Mouse (Mus musculus) MEL (cell line): ENCODE measurements around the gene Ears2. TPM values are rescaled to one million over a fixed set of nuclear protein-coding genes. Genes with fewer than 3 reads are reported as not detected.

Experiments
- DNase-seq: peaks from one replicate; pipeline ENCODE4 v3.0.0; 2011; ENCODE audit warnings: low read depth, low spot score
- H3K27ac ChIP-seq: 2 replicates; pipeline ENCODE4 v1.5.1; 2012; ENCODE audit warnings: low read depth, mild to moderate bottlenecking, control low read depth, low read length, moderate library complexity; ENCODE audit not compliant: control insufficient read depth
- H3K27me3 ChIP-seq, 2 experiments: fragments of 150-350 bp in 1 of 2; sonication (generic) in 1 of 2; 2 replicates each; pipeline ENCODE4 v1.6.1; 2012; ENCODE audit warnings: low read length in 2 of 2, mild to moderate bottlenecking in 2 of 2, improper control_type of control experiment in 1 of 2, moderate library complexity in 1 of 2; ENCODE audit not compliant: insufficient read depth in 2 of 2, control insufficient read depth in 1 of 2
- H3K36me3 ChIP-seq, 2 experiments: 2 replicates each; pipeline ENCODE4 v1.6.1; 2012 to 2014; ENCODE audit warnings: low read length in 2 of 2, improper control_type of control experiment in 1 of 2, inconsistent platforms in 1 of 2, mild to moderate bottlenecking in 1 of 2; ENCODE audit not compliant: insufficient read depth in 2 of 2, control insufficient read depth in 1 of 2
- H3K4me1 ChIP-seq, 2 experiments: fragments of 150-350 bp in 1 of 2; sonication (generic) in 1 of 2; 2 replicates each; pipeline ENCODE4 v1.6.1; 2012; ENCODE audit warnings: low read length in 2 of 2, improper control_type of control experiment in 1 of 2, mild to moderate bottlenecking in 1 of 2; ENCODE audit not compliant: insufficient read depth in 2 of 2, control insufficient read depth in 1 of 2
- H3K4me3 ChIP-seq, 2 experiments: fragments of 150-350 bp in 1 of 2; sonication (generic) in 1 of 2; 2 replicates each; pipeline ENCODE4 v1.5.1; 2012; ENCODE audit warnings: low read depth in 2 of 2, low read length in 2 of 2, mild to moderate bottlenecking in 2 of 2, moderate library complexity in 2 of 2, control low read depth in 1 of 2, improper control_type of control experiment in 1 of 2; ENCODE audit not compliant: control insufficient read depth in 1 of 2, insufficient read depth in 1 of 2
- H3K79me2 ChIP-seq: 2 replicates; pipeline ENCODE4 v1.6.1; 2012; ENCODE audit warnings: mild to moderate bottlenecking, low read length, moderate library complexity; ENCODE audit not compliant: control insufficient read depth, poor library complexity, insufficient read depth
- H3K9ac ChIP-seq: 2 replicates; pipeline ENCODE4 v1.6.1; 2012; ENCODE audit warnings: low read depth, mild to moderate bottlenecking, control low read depth, low read length, moderate library complexity; ENCODE audit not compliant: control insufficient read depth, poor library complexity, severe bottlenecking
- H3K9me3 ChIP-seq: fragments of 150-350 bp; sonication (generic); replicated peaks from 2 replicates; pipeline ENCODE4 v1.6.1; 2012; ENCODE audit warnings: mild to moderate bottlenecking, low read length, improper control_type of control experiment, moderate library complexity; ENCODE audit not compliant: insufficient read depth
- BHLHE40 ChIP-seq: IDR thresholded peaks from 2 replicates; pipeline ENCODE4 v1.6.1; 2012; ENCODE audit warnings: low read depth, mild to moderate bottlenecking, inconsistent platforms, low read length, improper control_type of control experiment, borderline replicate concordance
- CHD2 ChIP-seq: IDR thresholded peaks from 2 replicates; pipeline ENCODE4 v1.6.1; 2011; ENCODE audit warnings: low read length, improper control_type of control experiment
- CTCF ChIP-seq, 3 experiments: IDR thresholded peaks in 2 of 3; conservative IDR thresholded peaks in 1 of 3; 2 replicates each; pipeline ENCODE4 v1.5.1; 2011 to 2012; ENCODE audit warnings: low read length in 3 of 3, low read depth in 2 of 3, mild to moderate bottlenecking in 2 of 3, improper control_type of control experiment in 1 of 3, inconsistent platforms in 1 of 3, mixed read lengths in 1 of 3, moderate library complexity in 1 of 3; ENCODE audit not compliant: control insufficient read depth in 1 of 3, insufficient read depth in 1 of 3, poor library complexity in 1 of 3, severe bottlenecking in 1 of 3
- E2F4 ChIP-seq: IDR thresholded peaks from 2 replicates; pipeline ENCODE4 v1.6.1; 2011; ENCODE audit warnings: low read depth, low read length, improper control_type of control experiment, borderline replicate concordance
- ELF1 ChIP-seq: IDR thresholded peaks from 2 replicates; pipeline ENCODE4 v1.6.1; 2014; ENCODE audit warnings: low read depth, mild to moderate bottlenecking, inconsistent platforms, low read length, improper control_type of control experiment, moderate library complexity
- ETS1 ChIP-seq: IDR thresholded peaks from 2 replicates; pipeline ENCODE4 v1.6.1; 2012; ENCODE audit warnings: low read depth, mild to moderate bottlenecking, inconsistent platforms, low read length, improper control_type of control experiment, moderate library complexity
- GABPA ChIP-seq: IDR thresholded peaks from 2 replicates; pipeline ENCODE4 v1.6.1; 2012; ENCODE audit warnings: low read depth, mild to moderate bottlenecking, inconsistent platforms, low read length, improper control_type of control experiment, moderate library complexity
- HCFC1 ChIP-seq: IDR thresholded peaks from 2 replicates; pipeline ENCODE4 v1.6.1; 2012; ENCODE audit warnings: low read depth, mild to moderate bottlenecking, inconsistent platforms, low read length, improper control_type of control experiment, moderate library complexity
- JUND ChIP-seq: IDR thresholded peaks from 2 replicates; pipeline ENCODE4 v1.6.1; 2011; ENCODE audit warnings: low read depth, mild to moderate bottlenecking, improper control_type of control experiment, low read length
- MAFK ChIP-seq: IDR thresholded peaks from 2 replicates; pipeline ENCODE4 v1.6.1; 2011; ENCODE audit warnings: low read depth, mild to moderate bottlenecking, low read length, improper control_type of control experiment, borderline replicate concordance
- MAX ChIP-seq: IDR thresholded peaks from 2 replicates; pipeline ENCODE4 v1.6.1; 2011; ENCODE audit warnings: low read length, improper control_type of control experiment
- MAZ ChIP-seq: IDR thresholded peaks from 2 replicates; pipeline ENCODE4 v1.6.1; 2012; ENCODE audit warnings: low read depth, mild to moderate bottlenecking, inconsistent platforms, low read length, improper control_type of control experiment
- MEF2A ChIP-seq: IDR thresholded peaks from 2 replicates; pipeline ENCODE4 v1.6.1; 2014; ENCODE audit warnings: low read depth, mild to moderate bottlenecking, inconsistent platforms, low read length, improper control_type of control experiment; ENCODE audit not compliant: poor library complexity, insufficient replicate concordance, severe bottlenecking; ENCODE audit errors: extremely low read depth
- MXI1 ChIP-seq: IDR thresholded peaks from 2 replicates; pipeline ENCODE4 v1.6.1; 2011; ENCODE audit warnings: mild to moderate bottlenecking, low read depth, low read length, improper control_type of control experiment
- MYB ChIP-seq: IDR thresholded peaks from 2 replicates; pipeline ENCODE4 v1.6.1; 2011; ENCODE audit warnings: mild to moderate bottlenecking, low read depth, low read length, improper control_type of control experiment
- MYC ChIP-seq: IDR thresholded peaks from 2 replicates; pipeline ENCODE4 v1.6.1; 2011; ENCODE audit warnings: low read depth, mild to moderate bottlenecking, low read length, improper control_type of control experiment, moderate library complexity
- NELFE ChIP-seq: IDR thresholded peaks from 2 replicates; pipeline ENCODE4 v1.6.1; 2011; ENCODE audit warnings: low read depth, low read length, improper control_type of control experiment
- NRF1 ChIP-seq: IDR thresholded peaks from 2 replicates; pipeline ENCODE4 v1.6.1; 2014; ENCODE audit warnings: low read depth, mild to moderate bottlenecking, inconsistent platforms, low read length, improper control_type of control experiment, moderate library complexity; ENCODE audit not compliant: poor library complexity, insufficient read depth, severe bottlenecking
- POLR2A ChIP-seq, 2 experiments: IDR thresholded peaks; 2 replicates each; pipeline ENCODE4 v1.6.1; 2011 to 2012; ENCODE audit warnings: low read length in 2 of 2, mild to moderate bottlenecking in 2 of 2, control low read depth in 1 of 2, improper control_type of control experiment in 1 of 2, low read depth in 1 of 2, moderate library complexity in 1 of 2; ENCODE audit not compliant: control insufficient read depth in 1 of 2, insufficient read depth in 1 of 2, poor library complexity in 1 of 2
- POLR2AphosphoS5 ChIP-seq: IDR thresholded peaks from 2 replicates; pipeline ENCODE4 v1.6.1; 2012; ENCODE audit warnings: low read depth, borderline replicate concordance, mild to moderate bottlenecking, inconsistent platforms, low read length, moderate library complexity, mixed read lengths
- RCOR1 ChIP-seq: IDR thresholded peaks from 2 replicates; pipeline ENCODE4 v1.6.1; 2012; ENCODE audit warnings: low read depth, mild to moderate bottlenecking, inconsistent platforms, low read length, improper control_type of control experiment
- SIN3A ChIP-seq: IDR thresholded peaks from 2 replicates; pipeline ENCODE4 v1.6.1; 2012; ENCODE audit warnings: low read length, improper control_type of control experiment, inconsistent platforms
- TAL1 ChIP-seq: IDR thresholded peaks from 2 replicates; pipeline ENCODE4 v1.6.1; 2012; ENCODE audit warnings: mild to moderate bottlenecking, inconsistent platforms, low read length, moderate library complexity, mixed read lengths
- TBP ChIP-seq: IDR thresholded peaks from 2 replicates; pipeline ENCODE4 v1.8.0; 2011; ENCODE audit warnings: low read depth, low read length, improper control_type of control experiment
- TCF12 ChIP-seq: IDR thresholded peaks from 2 replicates; pipeline ENCODE4 v1.6.1; 2014; ENCODE audit warnings: low read depth, mild to moderate bottlenecking, inconsistent platforms, low read length, improper control_type of control experiment, moderate library complexity
- UBTF ChIP-seq: IDR thresholded peaks from 2 replicates; pipeline ENCODE4 v1.6.1; 2012; ENCODE audit warnings: low read depth, mild to moderate bottlenecking, inconsistent platforms, low read length, improper control_type of control experiment, moderate library complexity, borderline replicate concordance; ENCODE audit not compliant: insufficient read depth
- USF1 ChIP-seq: IDR thresholded peaks from 2 replicates; pipeline ENCODE4 v1.6.1; 2014; ENCODE audit warnings: low read depth, mild to moderate bottlenecking, inconsistent platforms, low read length, improper control_type of control experiment, moderate library complexity
- ZC3H11A ChIP-seq: IDR thresholded peaks from 2 replicates; pipeline ENCODE4 v1.6.1; 2012; ENCODE audit warnings: low read depth, mild to moderate bottlenecking, inconsistent platforms, low read length, improper control_type of control experiment
- ZKSCAN1 ChIP-seq: IDR thresholded peaks from 2 replicates; pipeline ENCODE4 v1.6.1; 2012; ENCODE audit warnings: low read depth, mild to moderate bottlenecking, inconsistent platforms, low read length, improper control_type of control experiment, moderate library complexity
- ZMIZ1 ChIP-seq: IDR thresholded peaks from 2 replicates; pipeline ENCODE4 v1.6.1; 2012; ENCODE audit warnings: low read depth, mild to moderate bottlenecking, inconsistent platforms, low read length, improper control_type of control experiment, moderate library complexity
- ZNF384 ChIP-seq: IDR thresholded peaks from 2 replicates; pipeline ENCODE4 v1.6.1; 2012; ENCODE audit warnings: low read depth, mild to moderate bottlenecking, inconsistent platforms, low read length, improper control_type of control experiment
- polyA plus RNA-seq, 2 experiments: library from polyadenylated mRNA; stranded (reverse) in 1 of 2; unstranded in 1 of 2; fragments of >175 nt in 1 of 2; fragments of >200 nt in 1 of 2; gene quantifications; 2 replicates each; pipeline versions ENCODE4 v1.2.1 to v1.2.4; 2012; ENCODE audit warnings: low replicate concordance in 2 of 2, low read depth in 1 of 2; ENCODE audit not compliant: insufficient read length in 2 of 2, insufficient read depth in 1 of 2, missing spikeins in 1 of 2
- total RNA-seq: library from RNA; depleted of rRNA; stranded (reverse); fragments of 300-350 nt; gene quantifications from 2 replicates; pipeline ENCODE4 v1.2.3, GENCODE M21; 2012

The Ears2 gene
- total and polyA plus RNA-seq, 3 experiments = 8.8 to 12.8 TPM; not detected in 1

DNA sequence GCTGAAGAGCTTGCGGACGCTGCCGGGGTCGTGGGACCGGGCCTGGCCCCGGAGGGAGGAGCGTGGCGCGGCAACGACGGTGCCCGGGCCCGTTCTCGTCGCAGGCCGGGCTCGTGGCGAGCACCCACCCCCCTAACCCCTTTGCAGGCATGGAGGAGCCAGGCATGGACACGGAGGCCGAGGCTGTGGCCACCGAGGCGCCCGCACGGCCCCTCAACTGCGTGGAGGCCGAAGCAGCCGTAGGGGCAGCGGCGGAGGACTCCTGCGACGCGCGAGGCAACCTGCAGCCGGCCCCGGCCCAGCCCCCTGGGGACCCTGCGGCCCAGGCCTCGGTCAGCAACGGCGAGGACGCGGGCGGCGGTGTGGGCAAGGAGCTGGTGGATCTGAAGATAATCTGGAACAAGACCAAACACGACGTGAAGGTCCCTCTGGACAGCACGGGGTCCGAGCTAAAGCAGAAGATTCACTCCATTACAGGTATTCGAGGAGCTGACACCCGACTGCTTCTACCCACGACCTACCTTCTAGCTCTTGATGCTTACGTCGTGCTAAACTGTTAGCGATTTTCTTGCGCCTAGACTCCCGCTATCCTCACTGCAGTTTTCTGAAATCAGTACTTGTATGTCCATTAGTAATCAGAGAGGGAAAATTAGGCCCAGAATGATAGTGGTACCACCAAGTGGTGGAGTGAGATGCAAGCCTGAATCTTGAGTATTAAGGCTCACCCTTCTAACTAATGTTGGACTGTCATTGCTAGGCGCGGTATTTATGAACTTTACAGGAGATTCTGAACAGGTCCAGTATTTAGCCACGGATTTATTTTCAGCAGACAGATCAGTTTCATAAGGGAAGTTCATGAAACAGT lies 686 bp upstream of the Ears2 start (continued):
- TF ChIP-seq ZMIZ1 (no peak), POLR2A (IDR thresholded peaks at IDR 0.05; ENCODE audit: control insufficient read depth in 1 of 2, insufficient read depth in 1 of 2, low read depth in 1 of 2, low read length in 2 of 2, poor library complexity in 1 of 2) (peak in 1 of 2 experiments; percentile 64; a peak in 1 of 4 replicates), NELFE (no peak), MXI1 (no peak), MYC (no peak)

- peak overlapping the region; percentile 85 to 94 for H3K4me3 ChIP-seq
- H3K36me3 ChIP-seq = peaks cover 3 to 22% of the 10 kb centered on the region in 2 experiments; a peak in 2 of 4 replicates
- H3K27me3 ChIP-seq = no peaks in the 10 kb centered on the region
- peak; percentile 74 for DNase-seq
- H3K4me1 ChIP-seq = peaks cover 5 to 6% of the 10 kb centered on the region in 2 experiments
- peak overlapping the region; percentile 59 for H3K27ac ChIP-seq
- peaks cover 30% of the 10 kb centered on the region for H3K79me2 ChIP-seq
- no peaks in the 10 kb centered on the region for H3K9me3 ChIP-seq
- peak overlapping the region; percentile 93 for H3K9ac ChIP-seq
- TF ChIP-seq JUND = no peak
- no peak for TF ChIP-seq ZC3H11A
- no peak for TF ChIP-seq TBP
- TF ChIP-seq TAL1 = no peak
- 0 out of 2 replicates have a peak, but pooled peaks have one; percentile 33 for TF ChIP-seq MAFK
- TF ChIP-seq UBTF = 0 out of 2 replicates have a peak, but pooled peaks have one; percentile 7
- no peak for TF ChIP-seq MAZ
- peak in 1 of 2 experiments; percentile 46; a peak in 1 of 4 replicates for TF ChIP-seq POLR2A (IDR thresholded peaks at IDR 0.05; ENCODE audit: control insufficient read depth in 1 of 2, insufficient read depth in 1 of 2, low read depth in 1 of 2, low read length in 2 of 2, poor library complexity in 1 of 2)
- TF ChIP-seq POLR2AphosphoS5 = no peak
- TF ChIP-seq CTCF (IDR thresholded peaks at IDR 0.05 in 2 of 3, conservative IDR thresholded peaks at IDR 0.05 in 1 of 3; ENCODE audit: control insufficient read depth in 1 of 3, insufficient read depth in 1 of 3, low read depth in 2 of 3, low read length in 3 of 3, poor library complexity in 1 of 3, severe bottlenecking in 1 of 3) = no peak
- no peak for TF ChIP-seq RCOR1
- 0 out of 2 replicates have a peak, but pooled peaks have one; percentile 46 for TF ChIP-seq E2F4
- TF ChIP-seq USF1 = no peak
- TF ChIP-seq NRF1 = no peak
- no peak for TF ChIP-seq ZKSCAN1
- TF ChIP-seq ETS1 = 0 out of 2 replicates have a peak, but pooled peaks have one; percentile 39
- no peak for TF ChIP-seq HCFC1
- TF ChIP-seq TCF12 = no peak; the same call in none of the 2 replicates
- no peak; the same call in 1 of the 2 replicates for TF ChIP-seq ZNF384
- no peak; the same call in 1 of the 2 replicates for TF ChIP-seq MYB
- no peak for TF ChIP-seq GABPA
- TF ChIP-seq MEF2A = no peak
- TF ChIP-seq MYC = no peak
- TF ChIP-seq MAX = no peak
- TF ChIP-seq ELF1 = peak; percentile 76
- no peak; the same call in 1 of the 2 replicates for TF ChIP-seq SIN3A
- TF ChIP-seq BHLHE40 = no peak
- no peak; the same call in 1 of the 2 replicates for TF ChIP-seq CHD2
Observed at GRCm38 (mm10) chr7:122066102-122066944, 740 bp downstream of the Ears2 start.
